Mouse (Mus musculus): ENCODE data around the gene Tmem179b.

DNA sequence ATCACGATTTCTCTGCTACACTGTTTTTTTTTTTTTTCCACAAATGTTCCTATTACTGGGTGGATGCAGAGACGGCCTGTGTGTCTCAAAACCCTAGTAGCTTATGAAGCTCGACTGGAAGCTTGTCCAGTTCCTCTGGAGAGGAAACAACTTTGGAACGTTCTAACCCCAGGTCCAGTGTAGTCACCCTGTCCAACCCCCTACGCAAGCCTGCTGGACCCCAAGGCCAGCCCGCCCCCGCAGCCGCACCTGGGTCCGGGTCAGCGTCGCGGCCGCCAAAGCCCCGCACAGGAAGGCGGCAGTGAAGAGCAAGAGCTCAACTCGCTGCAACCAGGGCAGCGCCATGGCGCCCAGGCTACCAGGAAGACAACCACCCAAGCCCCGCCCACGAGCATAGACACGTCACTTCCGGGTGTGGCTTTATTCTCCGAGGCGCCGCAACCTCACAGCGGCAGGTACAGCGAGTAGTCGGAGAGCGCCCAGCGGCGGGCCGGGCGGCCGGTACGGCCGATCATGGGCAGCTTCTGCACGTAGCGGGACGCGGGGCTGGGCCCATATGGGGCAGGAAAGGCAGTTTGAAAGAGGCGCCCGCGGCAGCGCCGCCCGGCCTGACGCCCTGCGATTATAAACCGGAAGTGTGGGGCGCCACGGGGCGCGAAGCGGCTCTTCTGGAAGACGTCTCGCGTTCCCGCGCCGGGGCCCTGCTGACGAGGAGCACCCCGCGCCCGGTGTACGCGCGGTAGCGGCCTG is at the start of gene Tmem179b:
- no peak for TF ChIP-seq TAL1 (IDR thresholded peaks at IDR 0.05; ENCODE audit: low read length)
- TF ChIP-seq GATA1 (IDR thresholded peaks at IDR 0.05; ENCODE audit: low read length), result no peak

Data from erythroblast, embryonic 14.5 days (primary cell).